Mouse (Mus musculus) C2C12 (cell line): ENCODE measurements around the gene Gpr156. TPM values are rescaled to one million over a fixed set of nuclear protein-coding genes. Genes with fewer than 3 reads are reported as not detected.
A peak's percentile ranks its signal among the peaks of the same experiment; 100 is the strongest.

ENCODE experiments used
- H3K27me3 ChIP-seq: one replicate; pipeline ENCODE4 v1.6.1; 2011; ENCODE audit not compliant: control insufficient read depth, insufficient read depth, insufficient read length
- H3K36me3 ChIP-seq: one replicate; pipeline ENCODE4 v1.6.1; 2011; ENCODE audit not compliant: control insufficient read depth, insufficient read depth
- H3K4me3 ChIP-seq: one replicate; pipeline ENCODE4 v1.5.1; 2011; ENCODE audit warnings: mild to moderate bottlenecking, control low read depth; ENCODE audit not compliant: poor library complexity, insufficient read depth, severe bottlenecking
- H3K79me2 ChIP-seq: one replicate; pipeline ENCODE4 v1.6.1; 2011; ENCODE audit not compliant: control insufficient read depth, insufficient read depth
- H3K79me3 ChIP-seq: one replicate; pipeline ENCODE4 v1.6.1; 2011; ENCODE audit warnings: low read depth, control low read depth
- H3ac ChIP-seq: one replicate; pipeline ENCODE3; 2011; ENCODE audit warnings: low read depth; ENCODE audit not compliant: control insufficient read depth, insufficient read length
- CEBPB ChIP-seq: IDR thresholded peaks from one replicate; pipeline ENCODE4 v1.6.1; 2011; ENCODE audit warnings: low read depth, mild to moderate bottlenecking, control low read depth, moderate library complexity
- CTCF ChIP-seq: IDR thresholded peaks from one replicate; pipeline ENCODE4 v1.5.1; 2011; ENCODE audit not compliant: control insufficient read depth, insufficient read depth, insufficient read length
- FOSL1 ChIP-seq: IDR thresholded peaks from one replicate; pipeline ENCODE4 v1.8.0; 2011; ENCODE audit warnings: mild to moderate bottlenecking, low read length; ENCODE audit not compliant: poor library complexity, insufficient read depth, severe bottlenecking
- MAX ChIP-seq: IDR thresholded peaks from one replicate; pipeline ENCODE4 v1.6.1; 2011; ENCODE audit warnings: mild to moderate bottlenecking, control low read depth
- MYOD1 ChIP-seq: IDR thresholded peaks from one replicate; pipeline ENCODE4 v1.6.1; 2011; ENCODE audit warnings: low read depth; ENCODE audit not compliant: control insufficient read depth, insufficient read length
- MYOG ChIP-seq: IDR thresholded peaks from one replicate; pipeline ENCODE4 v1.6.1; 2011; ENCODE audit not compliant: control insufficient read depth, insufficient read length; ENCODE audit errors: extremely low read depth
- USF1 ChIP-seq: IDR thresholded peaks from one replicate; pipeline ENCODE4 v1.6.1; 2011; ENCODE audit warnings: low read depth, mild to moderate bottlenecking, control low read depth, moderate library complexity
- long read RNA-seq, 2 experiments: library from polyadenylated mRNA; unstranded; transcript quantifications; one replicate each; pipeline ENCODE4 v2.0.0; 2019 to 2020
- polyA plus RNA-seq: library from polyadenylated mRNA; unstranded; fragments of >200 nt; fragmentation: generic; extraction: Trizol; gene quantifications from one replicate; pipeline ENCODE4 v1.2.1, GENCODE M21; 2012; ENCODE audit warnings: missing spikeins

Gene Gpr156
- polyA plus RNA-seq, result 0.02 TPM
- long read RNA-seq, experiment 1, result 0 reads
- long read RNA-seq, experiment 2, partial matches to known transcripts, result 0 of 1 reads
- long read RNA-seq, experiment 2, other reads (novel, unspliced or antisense), result 1 of 1 reads

DNA sequence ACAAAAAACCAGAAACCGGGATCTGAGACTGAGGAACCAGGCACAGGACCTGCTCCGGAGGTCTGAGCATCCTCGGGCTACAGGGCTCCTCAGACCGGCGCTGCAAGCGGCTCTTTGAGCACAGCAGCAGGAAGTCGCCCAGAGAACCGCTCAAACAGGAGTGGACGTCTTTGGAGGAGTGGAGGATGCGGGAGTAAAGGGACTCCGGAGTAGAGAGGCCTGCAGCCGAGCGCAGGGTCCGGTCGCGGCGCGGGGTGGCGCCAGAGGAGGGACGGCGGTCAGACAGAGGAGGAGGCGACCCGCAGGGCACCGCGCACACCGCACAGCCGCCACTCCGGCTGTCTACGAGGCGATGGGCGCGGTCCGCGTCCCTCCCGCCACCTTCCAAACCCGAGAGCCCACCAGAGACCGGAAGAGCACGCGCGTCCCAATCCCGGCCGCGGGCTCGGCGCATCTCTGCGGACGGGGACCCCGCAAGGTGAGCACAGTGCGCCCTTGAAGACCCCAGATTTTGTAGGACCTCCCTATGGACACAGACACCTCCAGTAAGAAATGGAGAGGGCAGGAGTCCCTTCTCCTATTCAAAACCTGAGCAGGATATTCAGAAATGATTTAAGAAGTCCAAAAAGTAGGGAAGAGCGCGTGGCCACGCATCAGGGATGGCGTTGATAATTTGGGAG lies at the start of gene Gpr156:
TSS of gene Gpr156 (plus strand) at position 359 of the 680 bp plus-strand sequence.
- no peaks in the 10 kb centered on the region for H3K36me3 ChIP-seq
- H3K4me3 ChIP-seq, result no peak within 1 kb of the TSS
- no peak within 1 kb of the TSS for H3ac ChIP-seq
- TF ChIP-seq CTCF, result no peak
- TF ChIP-seq USF1, result no peak
- no peak for TF ChIP-seq MYOD1
- no peak for TF ChIP-seq CEBPB
- no peaks in the 10 kb centered on the region for H3K79me2 ChIP-seq
- no peaks in the 10 kb centered on the region for H3K79me3 ChIP-seq
- H3K27me3 ChIP-seq, result no peaks in the 10 kb centered on the region

DNA sequence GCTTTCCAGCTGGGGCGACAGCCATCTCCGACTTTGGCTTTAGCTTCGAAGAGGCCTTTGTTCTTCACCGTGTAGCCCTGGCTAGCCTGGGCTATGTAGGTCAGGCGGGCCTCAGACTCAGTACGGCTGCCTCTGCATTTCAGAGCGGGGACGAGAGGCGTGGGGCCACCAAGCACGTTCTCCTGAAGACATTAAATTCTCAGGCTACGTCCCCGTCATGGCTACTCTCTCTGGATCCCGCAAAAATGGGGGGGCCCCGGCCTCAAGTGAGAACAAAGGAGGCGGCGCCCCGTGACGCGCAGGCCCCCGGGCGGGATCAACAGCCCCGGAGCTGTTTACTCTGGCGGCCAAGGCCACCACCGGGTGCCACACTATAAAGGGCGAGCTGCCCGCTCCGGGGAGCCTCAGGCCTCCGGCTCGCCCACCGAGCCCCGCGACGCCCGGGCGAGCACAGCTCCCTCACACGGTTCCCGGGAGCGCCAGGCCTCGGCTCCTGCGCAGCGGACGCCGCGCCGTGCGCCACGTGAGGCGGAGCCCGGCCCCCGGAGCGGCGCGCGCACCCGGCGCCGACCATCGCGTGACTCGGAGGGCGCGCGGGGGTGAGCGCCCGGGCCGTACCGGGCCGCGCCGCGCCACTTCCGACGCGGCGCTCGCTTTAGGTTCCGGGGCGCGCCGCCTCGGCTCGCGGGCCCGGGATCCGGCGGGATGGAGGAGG lies 48.3 kb upstream of the Gpr156 start, which contains the start of gene Lrrc58:
TSS of gene Lrrc58 (plus strand) at position 599 of the 715 bp plus-strand sequence.
- H3K27me3 ChIP-seq, result no peaks in the 10 kb centered on the region
- H3K4me3 ChIP-seq, result peak within 1 kb of the TSS; percentile 73
- peaks cover 47% of the 10 kb centered on the region for H3K79me2 ChIP-seq
- peak within 1 kb of the TSS; percentile 90 for H3ac ChIP-seq
- peaks cover 40% of the 10 kb centered on the region for H3K79me3 ChIP-seq
- no peak for TF ChIP-seq CEBPB
- TF ChIP-seq USF1, result peak; percentile 64
- no peak for TF ChIP-seq MYOG
- no peak for TF ChIP-seq FOSL1
- TF ChIP-seq MYOD1, result no peak
- TF ChIP-seq CTCF, result no peak
- TF ChIP-seq MAX, result peak; percentile 91
- H3K36me3 ChIP-seq, result peaks cover 15% of the 10 kb centered on the region

DNA sequence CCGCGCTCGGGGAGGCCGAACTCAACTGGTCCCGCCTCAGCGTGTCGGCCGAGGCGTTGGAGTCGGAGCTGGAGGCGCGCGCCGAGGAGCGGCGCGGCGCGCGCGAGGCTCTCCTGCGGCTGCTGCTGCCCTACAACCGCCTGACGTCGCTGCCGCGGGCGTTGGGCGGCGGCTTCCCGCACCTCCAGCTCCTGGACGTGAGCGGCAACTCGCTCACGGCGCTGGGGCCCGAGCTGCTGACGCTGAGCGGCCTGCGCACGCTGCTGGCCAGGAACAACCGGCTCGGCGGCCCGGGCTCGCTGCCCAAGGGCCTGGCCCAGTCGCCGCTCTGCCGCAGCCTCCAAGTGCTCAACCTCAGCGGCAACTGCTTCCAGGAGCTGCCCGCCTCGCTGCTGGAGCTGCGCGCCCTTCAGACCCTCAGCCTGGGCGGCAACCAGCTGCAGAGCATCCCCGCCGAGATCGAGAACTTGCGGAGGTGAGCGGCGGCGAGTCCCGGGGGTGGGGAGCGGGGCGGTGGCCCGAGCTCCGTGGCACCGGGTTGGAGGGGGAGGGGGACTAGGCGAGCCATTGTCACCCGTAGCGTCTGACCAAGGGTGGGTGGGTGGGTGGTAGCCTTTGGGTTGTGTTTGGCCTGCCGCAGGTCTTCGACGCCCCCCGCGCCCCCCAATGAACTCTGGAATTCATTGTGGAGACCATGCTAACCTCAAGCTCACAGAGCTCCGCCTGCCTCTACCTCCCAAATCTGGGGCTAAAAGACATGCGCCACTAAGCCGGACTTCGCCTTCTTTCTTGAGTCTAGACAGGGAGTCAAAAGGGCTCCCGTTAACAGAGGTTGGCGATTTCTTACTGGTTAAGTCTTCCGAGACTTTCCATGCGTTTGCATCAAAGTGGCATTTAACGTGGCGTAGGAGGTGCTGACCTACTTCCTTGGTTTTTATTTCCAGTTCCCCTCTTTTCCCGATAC lies 47.5 kb upstream of the Gpr156 start:
- peaks cover 56% of the 10 kb centered on the region for H3K79me2 ChIP-seq
- peak overlapping the region; percentile 73 for H3K4me3 ChIP-seq
- peaks cover 48% of the 10 kb centered on the region for H3K79me3 ChIP-seq
- H3K27me3 ChIP-seq, result no peaks in the 10 kb centered on the region
- H3ac ChIP-seq, result peak overlapping the region; percentile 90
- peaks cover 15% of the 10 kb centered on the region for H3K36me3 ChIP-seq
- no peak for TF ChIP-seq CTCF

DNA sequence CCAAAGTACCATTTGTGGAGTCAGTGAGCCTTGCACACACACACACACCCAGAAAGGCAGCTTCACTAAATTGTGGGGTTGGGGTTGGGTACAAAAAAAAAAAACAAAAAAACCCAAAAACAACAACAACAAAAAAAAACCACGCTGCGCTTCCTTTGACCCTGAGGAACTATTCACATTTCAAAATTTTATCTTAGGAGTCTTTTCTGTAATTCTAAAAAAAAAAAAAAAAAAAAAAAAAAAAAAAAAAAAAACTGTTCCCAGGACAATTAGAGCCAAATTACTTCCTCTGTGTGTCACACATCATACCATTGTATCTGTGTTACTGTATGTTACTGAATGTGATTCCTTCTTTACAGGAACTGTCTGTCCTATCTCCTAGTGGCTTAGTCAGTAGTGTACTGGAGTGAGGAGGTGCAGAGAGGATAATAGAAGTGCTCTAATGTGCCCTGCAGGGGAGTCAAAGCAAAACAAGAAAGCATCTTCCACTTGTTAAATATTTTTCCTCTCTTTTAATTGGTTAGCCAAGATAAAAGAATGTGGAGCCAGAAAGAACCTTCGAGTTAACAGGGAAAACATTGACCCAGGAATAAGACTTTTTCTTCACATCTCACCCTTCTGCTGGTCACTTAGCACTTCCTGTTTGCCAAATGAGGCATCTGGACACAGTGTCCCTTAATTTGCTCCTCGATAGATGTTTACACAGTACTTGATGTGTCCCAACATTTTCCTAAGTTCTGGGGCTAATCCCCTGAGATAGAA lies 46.6 kb upstream of the Gpr156 start:
- Histone ChIP-seq H3K27me3 (no peaks in the 10 kb centered on the region), H3K36me3 (peaks cover 15% of the 10 kb centered on the region), H3ac (peak overlapping the region; percentile 90), H3K4me3 (peak overlapping the region; percentile 73), H3K79me3 (peaks cover 57% of the 10 kb centered on the region), H3K79me2 (peaks cover 64% of the 10 kb centered on the region)
- TF ChIP-seq USF1 (no peak), CEBPB (no peak), CTCF (no peak), MYOG (no peak), FOSL1 (no peak), MYOD1 (no peak), MAX (no peak)

DNA sequence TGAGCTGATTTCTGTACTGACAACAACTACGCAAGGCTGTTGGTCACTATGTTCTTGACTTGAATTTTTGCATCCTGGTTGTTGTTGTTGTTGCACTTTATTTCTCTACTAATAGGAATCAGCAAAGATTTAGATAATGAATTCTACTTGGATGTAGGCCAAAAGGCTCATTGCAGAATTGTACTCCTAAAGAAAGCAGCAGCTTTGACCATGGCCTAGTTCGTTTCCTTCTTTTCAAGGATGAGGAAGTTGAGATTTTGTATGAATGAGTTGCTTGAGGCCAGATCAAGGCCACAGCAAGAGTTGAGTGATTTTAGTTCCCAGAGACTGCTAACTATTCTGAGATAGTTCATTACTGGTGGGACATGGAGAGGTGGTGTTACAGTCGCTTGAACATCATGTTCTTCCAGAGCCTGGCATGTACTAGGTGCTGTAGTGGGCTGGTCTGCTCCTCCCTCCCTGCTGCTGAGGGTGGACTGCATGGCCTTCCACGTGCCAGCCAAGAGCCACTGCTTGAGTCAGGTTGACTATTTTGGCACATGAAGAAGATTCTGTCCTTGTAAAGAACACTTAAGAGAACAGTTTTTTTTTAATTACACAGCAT lies 45.1 kb upstream of the Gpr156 start:
- TF ChIP-seq MYOD1 (no peak), USF1 (no peak), FOSL1 (no peak), MYOG (no peak), CEBPB (no peak), MAX (no peak), CTCF (no peak)
- no peaks in the 10 kb centered on the region for H3K27me3 ChIP-seq
- H3K4me3 ChIP-seq, result no peak overlapping the region
- H3K79me2 ChIP-seq, result peaks cover 80% of the 10 kb centered on the region
- H3K36me3 ChIP-seq, result peaks cover 21% of the 10 kb centered on the region
- no peak overlapping the region for H3ac ChIP-seq
- H3K79me3 ChIP-seq, result peaks cover 69% of the 10 kb centered on the region
